ENCODE assay signal across 10 mouse cellular contexts in the genomic region with DNA sequence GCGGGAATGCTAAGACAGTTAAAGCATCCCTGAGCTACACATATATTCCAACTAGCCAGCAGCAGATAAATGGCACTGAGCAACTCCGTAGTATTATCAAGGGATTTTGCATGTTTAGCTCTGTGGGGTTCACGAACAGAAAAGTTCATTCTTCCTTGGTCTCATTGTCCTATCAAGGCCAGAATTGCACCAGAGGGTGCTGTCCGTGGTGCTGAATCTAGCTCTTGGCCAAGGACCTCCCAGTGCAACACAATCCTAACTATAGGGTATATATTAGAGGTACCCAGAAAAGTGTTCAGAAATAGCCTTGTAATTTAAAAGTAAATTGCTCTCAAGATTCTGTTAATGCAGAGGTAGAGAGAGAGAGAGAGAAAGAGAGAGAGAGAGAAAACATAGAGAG.
DNase-seq lines count a peak whose midpoint lies in the region; ATAC-seq and TF ChIP-seq lines count a peak whose summit lies in the region.
"Had no signal": no experiment of that assay in that cellular context is flagged by ENCODE, and none has a peak within 500 bp of the region (broad histone marks: within the 10 kb centered on the region; RNA-seq: fewer than 3 reads in every experiment).

No protein-coding gene starts in this region.

- H3K4me3 ChIP-seq in gastrocnemius, adult 2 months: no peak overlapping the region
- no peak overlapping the region for H3K4me3 ChIP-seq in intestine, embryonic 16.5 days (ENCODE audit: low read length)
- H3K4me3 ChIP-seq: heart, embryonic 13.5 days; neural tube, embryonic 13.5 days had no signal

- no peak overlapping the region for H3K9ac ChIP-seq in intestine, embryonic 16.5 days (ENCODE audit: low read depth, low read length)
- H3K9ac ChIP-seq: heart, embryonic 13.5 days; neural tube, embryonic 13.5 days had no signal

- H3K4me2 ChIP-seq in intestine, embryonic 16.5 days (ENCODE audit: low read depth, low read length): no peak overlapping the region
- H3K4me2 ChIP-seq: heart, embryonic 13.5 days; neural tube, embryonic 13.5 days had no signal

- no peaks in the 10 kb centered on the region for H3K27me3 ChIP-seq in intestine, embryonic 16.5 days (replicated peaks; ENCODE audit: control insufficient read depth, insufficient read depth, low read length)
- H3K27me3 ChIP-seq: neural tube, embryonic 13.5 days had no signal

- 32% methylated on average over 4 of the region's 4 CpGs for WGBS in intestine, embryonic 16.5 days

- intact Hi-C loops in gastrocnemius, postnatal 14 days (cut with DNase I; ENCODE audit: low total_unique reads): no loop called here
- intact Hi-C loops in gastrocnemius, adult 2 months (cut with DNase I): no loop called here

- no peaks in the 10 kb centered on the region for H3K36me3 ChIP-seq in intestine, embryonic 16.5 days (ENCODE audit: control insufficient read depth, insufficient read depth, low read length)
- H3K36me3 ChIP-seq: heart, embryonic 13.5 days; neural tube, embryonic 13.5 days had no signal

- H3K9me3 ChIP-seq in intestine, embryonic 16.5 days (ENCODE audit: control insufficient read depth, low read length): no peaks in the 10 kb centered on the region
- H3K9me3 ChIP-seq: heart, embryonic 13.5 days; neural tube, embryonic 13.5 days had no signal

- peak; percentile 38 for DNase-seq in gastrocnemius, postnatal 14 days
- DNase-seq in gastrocnemius, adult 2 months: no peak
- peak; percentile 50 for DNase-seq in 416B (ENCODE audit: low read depth)
- peak; percentile 80 for DNase-seq in adrenal gland, postnatal 14 days
- DNase-seq in kidney, postnatal 36 days: peak; percentile 27 to 80
- DNase-seq in ovary, adult 18-20 months (ENCODE audit: low spot score): peak; percentile 17
- no peak for DNase-seq in cerebellum, adult 9-11 months

- H3K4me1 ChIP-seq in intestine, embryonic 16.5 days (ENCODE audit: control insufficient read depth, insufficient read depth, low read length): no peaks in the 10 kb centered on the region
- H3K4me1 ChIP-seq: heart, embryonic 13.5 days; neural tube, embryonic 13.5 days had no signal

- ATAC-seq in intestine, embryonic 16.5 days: no peak

- no peak for TF ChIP-seq CTCF in gastrocnemius, adult 2 months (IDR thresholded peaks at IDR 0.05)

- no peak overlapping the region for H3K27ac ChIP-seq in gastrocnemius, adult 2 months
- H3K27ac ChIP-seq in intestine, embryonic 16.5 days (ENCODE audit: low read length): no peak overlapping the region
- H3K27ac ChIP-seq: heart, embryonic 13.5 days; neural tube, embryonic 13.5 days had no signal

Comparison
In these comparisons a context has a peak if more than half of its experiments do, and no peak if none do; other contexts are left out.
1. DNase-seq: peak in gastrocnemius, postnatal 14 days (single experiment), 416B (single experiment), adrenal gland, postnatal 14 days (single experiment), kidney, postnatal 36 days (2 of 2) and ovary, adult 18-20 months (single experiment); none in gastrocnemius, adult 2 months (single experiment) and cerebellum, adult 9-11 months (single experiment).